Mouse (Mus musculus) left cerebral cortex, postnatal 10 days (tissue): ENCODE results near the gene Omt2b. TPM values are rescaled to one million over a fixed set of nuclear protein-coding genes. Genes with fewer than 3 reads are reported as not detected.
A peak's percentile ranks its signal among the peaks of the same experiment; 100 is the strongest.
"Not testable (repeated sequence)": the region's sequence is repeated elsewhere in the genome, so short reads cannot be mapped to it uniquely, and the experiment has no call there.

Source experiments
- DNase-seq, 2 experiments: peaks; one replicate each; pipeline ENCODE4 v3.0.0; 2021 to 2022; ENCODE audit warnings: low spot score in 2 of 2, mixed read lengths in 1 of 2; ENCODE audit errors: extremely low spot score in 1 of 2
- intact Hi-C: fragments of 180-260 bp; cut with DNase I; formaldehyde crosslinking; loops from one replicate; pipeline ENCODE4 v1.15.1; 2025
- total RNA-seq, 2 experiments: library from RNA; stranded (reverse); gene quantifications; 2 replicates each; pipeline ENCODE4 v1.2.3; 2021

Gene Omt2b
- total RNA-seq: not detected

- intact Hi-C loops, DNase-seq: not testable (repeated sequence)
These were observed at the start of gene Omt2b for GRCm38 (mm10) chr9:78327289-78327688. Gene Omt2b, plus strand, starts transcription at chr9:78327589.

GRCm38 (mm10) chr9:78282002-78282711, 45.2 kb upstream of the Omt2b start:
- intact Hi-C loops, DNase-seq: not testable (repeated sequence)

GRCm38 (mm10) chr9:78289063-78289462, 38.3 kb upstream of the Omt2b start:
- intact Hi-C loops, DNase-seq: not testable (repeated sequence)

GRCm38 (mm10) chr9:78289723-78290122, 37.7 kb upstream of the Omt2b start, which contains the start of gene Gm10639:
Gene Gm10639, plus strand, starts transcription at chr9:78289923.
- DNase-seq, intact Hi-C loops: not testable (repeated sequence)

GRCm38 (mm10) chr9:78292462-78292861, 34.9 kb upstream of the Omt2b start:
- intact Hi-C loops, DNase-seq: not testable (repeated sequence)

- DNase-seq, intact Hi-C loops: not testable (repeated sequence)
These were observed 33.7 kb upstream of the Omt2b start for GRCm38 (mm10) chr9:78293683-78294082.

GRCm38 (mm10) chr9:78294781-78295180, 32.6 kb upstream of the Omt2b start:
- DNase-seq, intact Hi-C loops: not testable (repeated sequence)

- intact Hi-C loops: not testable (repeated sequence)
- DNase-seq: peak in 1 of 2 experiments; percentile 24
These were observed 31.3 kb upstream of the Omt2b start for GRCm38 (mm10) chr9:78296089-78296488.

GRCm38 (mm10) chr9:78298232-78298631, 29.2 kb upstream of the Omt2b start:
- intact Hi-C loops: no loop called here
- no peak for DNase-seq

- DNase-seq, intact Hi-C loops: not testable (repeated sequence)
These were observed 28.2 kb upstream of the Omt2b start for GRCm38 (mm10) chr9:78299143-78299542.

GRCm38 (mm10) chr9:78308122-78308521, 19.3 kb upstream of the Omt2b start:
- DNase-seq, intact Hi-C loops: not testable (repeated sequence)

- intact Hi-C loops: no loop called here
- no peak for DNase-seq
These were observed 12.7 kb upstream of the Omt2b start, which contains the start of gene Omt2a for GRCm38 (mm10) chr9:78314696-78315095. Gene Omt2a, minus strand, starts transcription at chr9:78314796.

GRCm38 (mm10) chr9:78319499-78319898, 7.9 kb upstream of the Omt2b start:
- DNase-seq: no peak
- intact Hi-C loops: no loop called here

GRCm38 (mm10) chr9:78337050-78337449, 9.7 kb downstream of the Omt2b start:
- DNase-seq, intact Hi-C loops: not testable (repeated sequence)

- peak; percentile 3 to 32 for DNase-seq
- intact Hi-C loops: not testable (repeated sequence)
These were observed 12.9 kb downstream of the Omt2b start for GRCm38 (mm10) chr9:78340324-78340723.

- DNase-seq, intact Hi-C loops: not testable (repeated sequence)
These were observed 15.1 kb downstream of the Omt2b start for GRCm38 (mm10) chr9:78342494-78342893.

GRCm38 (mm10) chr9:78343055-78343454, 15.7 kb downstream of the Omt2b start:
- intact Hi-C loops, DNase-seq: not testable (repeated sequence)

GRCm38 (mm10) chr9:78345235-78345634, 17.8 kb downstream of the Omt2b start:
- intact Hi-C loops, DNase-seq: not testable (repeated sequence)

GRCm38 (mm10) chr9:78347004-78347403, 19.6 kb downstream of the Omt2b start:
- no peak for DNase-seq
- intact Hi-C loops: no loop called here
